Mouse (Mus musculus): ENCODE results near the gene Ubxn4.
A peak's percentile ranks its signal among the peaks of the same experiment; 100 is the strongest.
"Not testable (repeated sequence)": the region's sequence is repeated elsewhere in the genome, so short reads cannot be mapped to it uniquely, and the experiment has no call there.

Gene Ubxn4

DNA sequence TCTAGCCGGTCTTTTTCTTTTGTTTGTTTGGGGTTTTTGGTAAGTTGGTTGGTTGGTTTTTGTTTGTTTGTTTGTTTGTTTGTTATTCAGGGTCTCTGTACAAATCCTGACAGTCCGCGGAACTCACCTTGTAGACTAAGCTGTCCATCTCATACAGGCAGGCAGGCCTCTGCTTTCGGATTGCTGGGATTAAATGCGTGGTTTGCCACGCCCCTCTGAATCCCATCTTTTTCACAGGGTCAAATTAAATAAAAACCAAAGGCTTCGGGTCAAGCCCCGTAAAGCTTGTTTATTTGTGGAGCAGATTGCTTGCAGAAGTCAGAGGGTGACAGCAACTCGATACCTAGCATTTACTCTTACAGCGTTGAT, at the start of gene Ubxn4:
Gene Ubxn4, plus strand, starts transcription at position 338 of the 369 bp plus-strand sequence.
- DNase-seq: no peak

GRCm38 (mm10) chr1:128194011-128194410, 49.8 kb upstream of the Ubxn4 start:
- DNase-seq: no peak

GRCm38 (mm10) chr1:128197353-128197752, 46.4 kb upstream of the Ubxn4 start:
- DNase-seq: no peak

DNA sequence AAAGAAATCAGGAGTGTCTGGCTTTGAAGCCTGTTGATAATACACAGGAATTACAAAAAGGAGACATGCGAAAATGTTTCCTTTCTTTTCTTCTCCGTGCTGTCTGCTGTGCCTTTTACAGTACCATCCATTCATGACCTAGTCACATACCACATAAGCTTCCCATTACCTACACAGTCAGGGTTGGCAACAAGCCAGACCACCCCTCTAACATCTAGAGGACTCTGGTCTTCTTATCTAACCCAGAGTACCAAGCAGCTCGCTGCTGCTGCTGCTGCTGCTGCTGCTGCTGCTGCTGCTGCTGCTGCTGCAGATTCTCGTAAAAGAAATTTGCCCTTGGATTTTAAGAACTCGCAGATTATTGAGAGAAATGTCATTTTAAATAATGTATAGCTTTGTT, 30.5 kb upstream of the Ubxn4 start:
- DNase-seq: no peak

DNA sequence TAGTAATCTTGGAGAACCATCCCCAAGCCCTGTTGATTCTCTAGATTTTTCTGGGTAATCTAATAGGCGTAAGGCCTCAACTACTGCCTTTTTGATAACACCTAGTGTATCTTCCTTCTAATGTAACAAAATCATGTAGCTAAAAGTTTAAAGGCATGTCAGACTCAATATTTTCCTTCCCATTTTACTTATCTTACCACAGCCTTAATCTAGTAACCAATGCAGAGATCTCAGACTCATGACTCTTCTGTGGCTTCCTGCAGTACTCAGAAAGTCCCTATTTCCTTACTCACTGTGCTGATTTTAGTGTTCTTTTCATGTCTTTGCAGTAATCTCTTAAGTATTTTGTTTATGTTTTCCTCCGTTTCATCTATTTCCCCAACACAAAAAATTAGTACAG, 21.9 kb upstream of the Ubxn4 start:
- no peak for DNase-seq

DNA sequence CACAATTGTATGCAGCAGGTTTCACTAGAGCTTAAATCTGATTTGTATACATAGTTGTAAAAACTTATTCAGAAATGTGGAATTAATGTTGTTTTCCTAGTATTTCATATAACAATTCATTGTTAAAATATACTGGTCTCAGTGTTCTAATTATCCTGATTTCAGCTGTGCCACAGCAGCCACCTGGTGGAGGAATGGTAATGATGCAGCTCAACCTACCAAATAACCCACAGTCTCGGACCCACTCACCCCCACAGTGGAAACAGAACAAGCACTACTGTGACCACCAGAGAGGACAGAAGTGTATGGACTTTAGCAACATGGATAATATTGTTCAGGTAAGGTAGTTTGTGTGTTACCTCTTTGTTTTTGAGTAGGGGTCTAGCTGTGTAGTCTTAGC, 20.5 kb upstream of the Ubxn4 start:
- DNase-seq: no peak

DNA sequence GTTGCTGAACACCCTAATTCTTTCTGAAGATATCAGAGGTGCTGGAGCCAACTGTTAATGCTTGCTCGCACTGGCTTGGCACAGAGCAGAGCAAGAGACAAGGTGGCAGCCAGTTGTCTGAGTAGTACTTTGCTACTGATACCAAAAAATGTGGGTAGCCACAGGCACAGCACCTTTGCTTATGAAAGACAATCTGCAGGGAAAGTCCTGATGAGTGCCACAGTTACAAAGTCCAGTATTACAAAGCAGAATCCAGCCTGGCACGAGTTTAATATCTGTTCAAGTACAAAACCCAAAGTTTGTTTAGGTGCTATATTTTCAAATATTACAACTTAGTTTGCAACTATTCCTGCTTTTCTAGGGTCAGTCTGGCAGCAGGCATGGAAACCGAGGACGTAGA, 8.6 kb upstream of the Ubxn4 start:
- DNase-seq: no peak

GRCm38 (mm10) chr1:128243996-128244726, 397 bp downstream of the Ubxn4 start:
- peak; percentile 98 for DNase-seq

- peak; percentile 49 for DNase-seq
Observed at GRCm38 (mm10) chr1:128244727-128245355, 1.1 kb downstream of the Ubxn4 start.

GRCm38 (mm10) chr1:128267061-128267460, 23.3 kb downstream of the Ubxn4 start:
- not testable (repeated sequence) for DNase-seq

DNA sequence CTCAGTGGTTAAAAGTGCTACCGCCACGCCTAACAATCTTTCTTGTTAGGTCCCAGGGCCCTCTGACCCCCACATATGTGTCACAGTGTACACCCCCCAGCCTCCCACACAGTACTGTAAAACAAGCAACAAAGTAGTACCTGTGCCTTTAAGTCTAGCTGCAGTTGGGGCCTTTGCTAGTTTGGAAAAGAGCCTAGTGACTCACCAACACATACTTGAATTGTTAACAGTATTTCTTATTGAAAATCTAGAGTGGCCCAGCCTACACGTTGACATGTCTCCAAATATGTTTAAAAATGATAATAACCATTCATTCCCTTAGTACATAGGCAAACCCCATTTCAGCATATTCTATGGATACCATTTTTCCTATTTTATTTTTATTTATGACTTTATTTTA, 27.0 kb downstream of the Ubxn4 start:
- no peak for DNase-seq

DNA sequence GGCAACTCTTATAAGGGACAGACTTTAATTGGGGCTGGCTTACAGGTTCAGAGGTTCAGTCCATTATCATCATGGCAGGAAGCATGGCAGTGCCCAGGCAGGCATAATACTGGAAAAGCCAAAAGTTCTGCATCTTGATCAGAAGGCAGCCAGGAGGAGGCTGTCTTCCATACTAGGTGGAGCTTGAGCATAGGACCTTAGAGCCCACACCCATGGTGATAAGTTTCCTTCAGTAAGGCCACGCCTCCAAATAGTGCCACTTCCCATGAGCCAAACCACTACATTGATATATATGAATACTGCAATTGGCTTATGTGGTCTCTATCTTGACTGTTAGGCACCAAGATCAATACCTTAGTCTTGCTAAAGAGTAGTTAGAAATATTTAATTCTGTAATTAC, 32.1 kb downstream of the Ubxn4 start:
- no peak for DNase-seq

GRCm38 (mm10) chr1:128278563-128278962, 34.8 kb downstream of the Ubxn4 start:
- DNase-seq: no peak

- peak; percentile 6 for DNase-seq
Observed at GRCm38 (mm10) chr1:128281753-128282152, 38.0 kb downstream of the Ubxn4 start.

- no peak for DNase-seq
Observed at GRCm38 (mm10) chr1:128282924-128283323, 39.2 kb downstream of the Ubxn4 start.

DNA sequence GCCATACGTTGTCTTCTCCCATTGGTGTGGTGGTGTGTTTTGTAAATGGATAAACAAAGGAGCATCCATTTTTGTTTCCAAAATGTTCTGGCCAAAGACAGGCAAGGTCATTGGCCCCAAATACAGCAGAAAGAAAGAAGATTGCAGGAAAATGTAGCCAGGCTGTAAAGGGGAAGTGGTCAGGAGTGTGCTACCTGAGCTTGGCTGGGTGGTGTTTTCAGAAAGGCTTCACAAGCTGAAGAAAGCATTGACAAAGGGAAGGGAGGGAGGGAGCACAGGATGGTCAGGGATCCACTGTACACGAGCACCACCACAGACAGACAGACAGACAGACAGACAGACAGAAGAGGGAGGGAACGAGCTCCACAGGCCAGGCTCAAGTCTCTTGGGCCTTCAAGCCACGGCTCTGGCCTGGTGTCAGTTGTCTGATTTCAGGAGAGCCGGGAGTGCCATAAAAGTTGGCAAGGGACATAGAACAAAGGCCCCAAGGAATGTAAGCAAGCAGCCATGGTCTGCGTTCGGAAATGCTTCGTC, 40.5 kb downstream of the Ubxn4 start:
- no peak for DNase-seq

- no peak for DNase-seq
Observed at GRCm38 (mm10) chr1:128285136-128285535, 41.4 kb downstream of the Ubxn4 start.

DNA sequence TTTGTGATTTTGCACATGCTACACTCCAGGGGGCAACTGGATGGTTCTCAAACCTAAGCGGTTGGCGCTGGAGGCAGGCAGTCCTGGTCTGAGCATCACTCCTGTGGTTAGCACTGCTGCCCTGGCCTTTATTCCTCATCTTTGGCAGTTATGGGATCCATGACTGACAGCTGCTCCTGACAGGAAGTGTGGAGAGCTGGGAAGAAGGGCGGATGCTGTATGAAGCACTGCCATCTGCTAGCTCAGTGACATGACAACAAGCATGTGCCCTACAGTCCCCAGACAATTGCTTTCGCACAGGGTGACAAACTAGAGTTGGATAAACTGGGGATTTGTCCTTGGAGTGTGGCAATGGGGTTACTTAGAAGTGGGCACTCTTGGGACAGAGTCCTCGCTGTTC, 46.5 kb downstream of the Ubxn4 start:
- no peak for DNase-seq

- no peak for DNase-seq
Observed at GRCm38 (mm10) chr1:128293524-128293923, 49.8 kb downstream of the Ubxn4 start.

DNA sequence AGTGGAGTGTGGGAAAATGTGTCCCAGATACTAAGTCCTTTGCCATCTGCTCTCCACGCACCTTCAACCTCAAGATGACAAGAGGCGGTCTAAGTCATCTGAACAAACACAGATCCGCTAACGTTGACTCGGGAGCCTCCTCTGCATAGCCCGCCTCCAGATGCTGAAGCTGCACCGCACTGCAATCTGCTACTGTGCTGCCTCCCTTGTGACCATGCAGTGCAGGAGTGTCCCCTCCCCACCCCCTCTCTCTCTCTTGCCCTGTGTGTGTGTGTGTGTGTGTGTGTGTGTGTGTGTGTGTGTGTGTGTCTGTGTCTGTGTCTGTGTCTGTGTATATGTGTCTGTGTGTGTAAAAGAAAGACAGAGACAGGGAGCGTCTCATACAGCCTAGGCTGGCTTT, 51.5 kb downstream of the Ubxn4 start:
- DNase-seq: no peak

DNA sequence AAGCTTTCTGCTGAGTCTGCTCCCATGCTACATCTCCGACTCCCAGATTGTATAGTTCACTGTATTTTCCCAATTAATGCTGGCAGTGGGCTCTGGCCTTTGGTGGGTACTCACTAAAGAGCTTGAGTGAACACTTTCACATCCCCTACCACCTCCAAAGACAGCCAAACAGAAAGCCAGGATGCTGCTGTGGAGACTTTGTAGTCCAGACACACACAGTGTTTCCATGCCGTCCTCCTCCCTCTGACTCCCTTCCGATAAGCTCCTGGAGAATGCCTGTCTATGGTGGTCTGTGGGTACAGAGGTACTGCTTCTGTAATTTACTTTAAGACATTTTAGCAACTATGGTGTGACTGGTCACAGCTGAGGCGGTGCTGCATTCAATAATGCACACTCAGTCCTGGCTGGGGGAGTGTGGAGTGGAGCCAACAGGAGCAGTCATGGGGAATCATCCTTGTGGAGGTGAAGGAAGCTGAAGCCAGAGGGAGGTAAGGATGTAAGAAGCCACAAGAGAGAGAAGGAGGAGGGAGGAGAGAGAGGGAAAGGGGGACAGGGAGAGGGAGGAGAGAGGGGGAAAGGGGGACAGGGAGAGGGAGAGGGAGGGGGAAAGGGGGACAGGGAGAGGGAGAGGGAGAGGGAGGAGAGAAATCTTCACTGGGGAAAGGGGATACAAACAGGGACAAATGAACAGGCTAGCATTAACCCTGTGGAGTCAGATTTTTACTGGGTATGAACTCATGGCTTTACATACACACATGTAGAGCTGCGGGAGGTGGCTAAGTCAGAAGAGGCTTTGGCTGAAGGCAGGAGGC, 52.2 kb downstream of the Ubxn4 start:
- DNase-seq: no peak

GRCm38 (mm10) chr1:128303900-128304299, 60.1 kb downstream of the Ubxn4 start:
- DNase-seq: no peak

- peak; percentile 12 for DNase-seq
Observed at GRCm38 (mm10) chr1:128309043-128309442, 65.3 kb downstream of the Ubxn4 start.

- no peak for DNase-seq
Observed at GRCm38 (mm10) chr1:128314665-128315064, 70.9 kb downstream of the Ubxn4 start.
